Mouse (Mus musculus) thymus, adult 2 months (tissue): Measurements from ENCODE around the gene Igfbpl1. TPM values are rescaled to one million over a fixed set of nuclear protein-coding genes. Genes with fewer than 3 reads are reported as not detected.

Experiments used
- DNase-seq: peaks from one replicate; pipeline ENCODE4 v3.0.0; 2021
- H3K27ac ChIP-seq: fragments of 200-500 bp; 2 replicates; pipeline ENCODE4 v1.5.1; 2012; ENCODE audit warnings: low read length, control low read depth; ENCODE audit not compliant: control insufficient read depth, insufficient read depth
- H3K27me3 ChIP-seq: fragments of 200-500 bp; 2 replicates; pipeline ENCODE4 v1.6.1; 2012; ENCODE audit warnings: mild to moderate bottlenecking, low read length, moderate library complexity, mixed read lengths; ENCODE audit not compliant: control insufficient read depth, insufficient read depth
- H3K36me3 ChIP-seq: fragments of 200-500 bp; 2 replicates; pipeline ENCODE4 v1.6.1; 2012; ENCODE audit warnings: mild to moderate bottlenecking, low read length, moderate library complexity; ENCODE audit not compliant: control insufficient read depth, insufficient read depth
- H3K4me1 ChIP-seq: fragments of 200-500 bp; replicated peaks from 2 replicates; pipeline ENCODE4 v1.6.1; 2012; ENCODE audit warnings: low read length; ENCODE audit not compliant: control insufficient read depth, insufficient read depth
- H3K4me3 ChIP-seq: fragments of 200-500 bp; 2 replicates; pipeline ENCODE4 v1.5.1; 2012; ENCODE audit warnings: mild to moderate bottlenecking, low read length, control low read depth, moderate library complexity; ENCODE audit not compliant: control insufficient read depth, insufficient read depth
- CTCF ChIP-seq: fragments of 200-500 bp; IDR thresholded peaks from 2 replicates; pipeline ENCODE4 v1.5.1; 2012; ENCODE audit warnings: mild to moderate bottlenecking, control low read depth, low read length, moderate library complexity, borderline replicate concordance; ENCODE audit not compliant: control insufficient read depth, poor library complexity, insufficient read depth; ENCODE audit errors: extremely low read depth
- POLR2A ChIP-seq: fragments of 200-500 bp; IDR thresholded peaks from 2 replicates; pipeline ENCODE4 v1.6.1; 2012; ENCODE audit warnings: mild to moderate bottlenecking, low read length, control low read depth, moderate library complexity; ENCODE audit not compliant: control insufficient read depth, poor library complexity, insufficient read depth; ENCODE audit errors: extremely low read depth
- WGBS: fragments of 180-500 bp; shearing (Covaris S2); methylation state at CpG from one replicate; pipeline ENCODE4 v1.1.7; 2018; 5-methylcytosine and 5-hydroxymethylcytosine counted together
- polyA plus RNA-seq: library from polyadenylated mRNA; depleted of rRNA; stranded (reverse); fragments of >200 nt; gene quantifications from 2 replicates; pipeline ENCODE4 v1.2.3, GENCODE M21; 2012

The Igfbpl1 gene
- polyA plus RNA-seq, 1 experiment = 0.27 TPM

DNA sequence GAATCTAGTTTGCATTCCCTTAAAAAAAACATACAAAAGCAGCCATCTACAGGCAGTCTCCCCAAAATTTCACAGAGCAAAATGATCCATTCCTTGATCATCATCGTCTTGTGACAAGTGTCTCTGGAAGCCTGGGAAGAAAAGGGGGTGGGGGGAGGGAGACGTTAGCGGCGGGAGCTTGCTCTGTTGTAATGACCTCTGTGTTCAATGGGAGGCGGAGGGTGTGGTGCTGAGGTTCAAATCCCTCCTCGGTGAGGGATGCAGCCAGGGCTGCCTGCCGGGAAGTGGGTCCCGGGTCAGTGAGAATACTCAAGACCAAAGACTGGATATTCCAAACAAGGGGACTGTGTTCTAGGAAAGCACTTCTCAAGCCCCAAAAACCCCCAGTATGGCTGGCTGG lies 15.5 kb downstream of the Igfbpl1 start:
- Histone ChIP-seq H3K27ac (no peak overlapping the region), H3K27me3 (no peaks in the 10 kb centered on the region), H3K36me3 (no peaks in the 10 kb centered on the region), H3K4me3 (no peak overlapping the region), H3K4me1 (no peaks in the 10 kb centered on the region)
- no peak for TF ChIP-seq POLR2A
- no peak for TF ChIP-seq CTCF
- 79% methylated on average over 8 of the region's 8 CpGs for WGBS
- no peak for DNase-seq

DNA sequence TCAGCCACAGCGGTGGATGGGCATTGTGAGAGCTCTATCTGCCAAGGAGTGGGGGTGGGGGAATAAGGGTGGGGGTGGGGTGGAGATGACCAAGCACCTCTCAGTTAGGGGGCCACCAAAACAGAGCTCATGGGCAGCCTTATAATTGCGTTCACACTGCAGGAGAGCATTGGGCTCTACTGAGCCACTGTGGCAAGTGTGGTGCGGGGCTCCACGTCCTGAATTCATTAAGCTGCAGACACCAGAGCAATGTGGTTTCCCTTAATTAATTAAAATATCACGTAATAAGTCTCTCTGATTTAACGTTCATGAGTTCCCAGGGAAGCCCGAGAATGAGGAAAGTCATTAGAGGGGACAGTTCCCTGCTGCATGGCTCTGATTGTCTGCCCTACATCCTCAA lies 18.7 kb downstream of the Igfbpl1 start:
- H3K4me1 ChIP-seq = no peaks in the 10 kb centered on the region
- WGBS = 83% methylated on average over 7 of the region's 7 CpGs
- no peaks in the 10 kb centered on the region for H3K36me3 ChIP-seq
- no peak overlapping the region for H3K27ac ChIP-seq
- no peak for DNase-seq
- TF ChIP-seq POLR2A = no peak
- TF ChIP-seq CTCF = no peak
- H3K4me3 ChIP-seq = no peak overlapping the region
- no peaks in the 10 kb centered on the region for H3K27me3 ChIP-seq

DNA sequence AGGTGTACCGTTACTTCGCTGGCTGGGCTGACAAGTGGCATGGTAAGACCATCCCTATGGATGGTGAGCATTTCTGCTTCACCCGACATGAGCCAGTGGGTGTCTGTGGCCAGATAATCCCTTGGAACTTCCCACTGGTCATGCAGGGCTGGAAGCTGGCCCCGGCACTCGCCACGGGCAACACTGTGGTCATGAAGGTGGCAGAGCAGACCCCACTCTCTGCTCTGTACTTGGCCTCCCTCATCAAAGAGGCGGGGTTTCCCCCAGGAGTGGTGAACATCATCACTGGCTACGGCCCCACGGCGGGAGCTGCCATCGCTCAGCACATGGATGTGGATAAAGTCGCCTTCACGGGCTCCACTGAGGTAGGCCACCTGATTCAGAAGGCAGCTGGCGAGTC lies 23.8 kb downstream of the Igfbpl1 start:
- Histone ChIP-seq H3K27me3 (no peaks in the 10 kb centered on the region), H3K4me3 (no peak overlapping the region), H3K36me3 (no peaks in the 10 kb centered on the region), H3K27ac (no peak overlapping the region), H3K4me1 (peaks cover 9% of the 10 kb centered on the region)
- DNase-seq = no peak
- TF ChIP-seq POLR2A = no peak
- no peak for TF ChIP-seq CTCF
- 96% methylated on average over 14 of the region's 14 CpGs for WGBS

DNA sequence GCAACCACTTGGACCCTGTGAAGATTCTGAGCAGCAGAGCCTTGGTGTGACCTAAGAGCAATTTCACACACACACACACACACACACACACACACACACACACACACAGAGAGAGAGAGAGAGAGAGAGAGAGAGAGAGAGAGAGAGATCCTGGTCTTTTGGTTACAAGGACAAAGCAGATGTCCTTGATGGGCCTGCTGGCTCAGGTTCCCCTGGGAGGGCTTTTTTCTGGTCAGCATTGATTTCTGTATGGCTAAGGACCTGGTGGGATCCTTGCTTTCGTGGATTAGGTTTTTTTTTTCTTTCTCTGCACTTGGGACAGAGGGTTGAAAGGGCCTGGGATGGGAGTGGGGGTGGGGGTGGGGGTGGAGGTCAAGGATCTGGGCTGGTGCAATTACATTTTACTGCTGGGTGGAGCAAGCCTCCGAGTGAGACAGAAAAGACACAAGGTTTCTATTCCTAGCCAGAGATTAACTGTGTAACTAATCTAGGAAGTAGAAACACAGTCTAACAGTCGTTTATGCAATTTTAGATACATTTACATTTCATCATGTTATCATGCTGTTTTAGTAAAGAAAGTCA lies 26.7 kb downstream of the Igfbpl1 start:
- H3K27ac ChIP-seq = no peak overlapping the region
- TF ChIP-seq POLR2A (no peak), CTCF (no peak)
- no peak for DNase-seq

DNA sequence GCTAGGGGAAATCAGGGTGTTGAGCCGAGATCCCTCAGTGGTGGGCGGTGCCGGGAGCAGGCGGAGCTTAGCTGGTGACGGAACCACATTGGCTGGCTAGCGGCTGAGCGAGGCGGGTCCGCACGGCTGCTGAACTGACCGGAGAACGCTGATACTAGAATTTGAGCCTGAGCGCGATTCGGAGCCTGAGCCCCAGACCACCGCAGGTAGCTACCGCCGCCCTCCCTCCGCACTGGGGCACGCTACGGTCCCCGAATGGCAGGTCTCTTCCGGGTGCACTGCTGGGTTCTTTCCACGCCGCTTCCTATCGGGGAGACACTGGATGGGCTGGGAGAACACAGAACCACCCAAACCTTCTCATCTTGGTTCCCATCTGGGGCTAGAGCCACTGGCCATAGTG lies 27.8 kb downstream of the Igfbpl1 start, which contains the start of gene Aldh1b1:
Gene Aldh1b1, plus strand, starts transcription at position 59 of the 400 bp plus-strand sequence.
- H3K27ac ChIP-seq = no peak within 1 kb of the TSS
- DNase-seq = peak; percentile 64

More for the DNA sequence above, 26.7 kb downstream of the Igfbpl1 start:
- Histone ChIP-seq H3K27me3 (no peaks in the 10 kb centered on the region), H3K4me3 (no peak overlapping the region), H3K36me3 (no peaks in the 10 kb centered on the region), H3K4me1 (peaks cover 13% of the 10 kb centered on the region)
- 29% methylated on average over 3 of the region's 3 CpGs for WGBS

DNA sequence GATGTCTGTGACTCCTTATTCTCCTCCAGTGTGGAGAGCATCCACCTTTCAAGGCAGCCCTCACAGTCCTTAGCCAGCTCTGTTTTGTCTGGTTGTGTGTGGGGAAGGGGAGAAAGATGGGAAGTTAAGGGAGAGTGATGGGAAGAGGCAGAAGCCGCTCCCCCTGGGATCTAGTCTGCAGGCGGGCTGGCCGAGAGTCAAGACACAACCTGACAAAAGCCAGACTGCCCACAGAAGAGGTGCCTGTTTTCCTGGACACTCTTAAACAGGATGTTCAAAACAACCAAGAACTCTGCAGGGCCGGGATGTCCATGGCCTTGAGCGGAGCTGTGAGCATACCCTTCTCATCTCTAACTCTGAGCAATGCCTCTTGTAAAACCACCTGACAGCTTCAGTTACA lies 30.0 kb downstream of the Igfbpl1 start:
- H3K4me1 ChIP-seq = peaks cover 13% of the 10 kb centered on the region
- no peaks in the 10 kb centered on the region for H3K36me3 ChIP-seq
- no peak overlapping the region for H3K27ac ChIP-seq
- no peak for DNase-seq
- H3K4me3 ChIP-seq = no peak overlapping the region
- TF ChIP-seq POLR2A (no peak), CTCF (no peak)
- 91% methylated on average over 5 of the region's 5 CpGs for WGBS
- no peaks in the 10 kb centered on the region for H3K27me3 ChIP-seq

More for the DNA sequence above, 27.8 kb downstream of the Igfbpl1 start, which contains the start of gene Aldh1b1:
- Histone ChIP-seq H3K4me1 (peaks cover 13% of the 10 kb centered on the region), H3K27me3 (no peaks in the 10 kb centered on the region), H3K4me3 (peak within 1 kb of the TSS; percentile 91), H3K36me3 (no peaks in the 10 kb centered on the region)
- TF ChIP-seq CTCF = no peak
- TF ChIP-seq POLR2A = no peak
- under 1% methylated on average over 26 of the region's 26 CpGs for WGBS

DNA sequence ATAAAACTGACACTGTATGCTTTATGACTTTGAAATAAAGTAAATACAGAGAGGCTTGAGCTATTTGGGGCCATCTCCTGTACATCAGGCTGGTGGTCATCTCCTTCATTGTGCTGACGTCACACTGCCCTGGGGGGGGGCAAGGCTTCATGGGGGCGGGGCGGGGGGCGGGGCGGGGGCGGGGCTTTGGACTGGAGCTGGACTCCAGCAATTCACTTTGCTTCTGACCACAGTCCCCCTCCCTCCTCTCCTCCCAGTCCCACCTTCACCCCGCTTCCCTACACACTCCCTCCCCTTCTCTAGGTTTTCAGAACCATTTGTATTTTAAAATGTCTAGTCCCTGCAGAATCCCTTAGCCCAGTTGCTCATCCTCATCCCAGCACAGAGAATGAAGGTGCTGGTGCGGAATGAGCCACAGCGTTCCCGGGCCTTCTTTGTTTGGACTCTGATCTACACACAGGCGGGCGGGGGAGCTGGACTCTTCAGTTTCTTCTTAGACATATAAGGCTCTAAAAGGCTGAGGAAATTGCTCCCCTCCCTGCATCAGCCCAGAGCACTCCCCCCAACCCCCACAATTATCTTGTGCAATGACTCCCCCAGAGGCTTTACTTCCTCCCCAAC lies 31.4 kb downstream of the Igfbpl1 start:
- no peak for DNase-seq
- H3K27me3 ChIP-seq = no peaks in the 10 kb centered on the region
- WGBS = 6% methylated on average over 12 of the region's 12 CpGs
- no peaks in the 10 kb centered on the region for H3K36me3 ChIP-seq
- TF ChIP-seq CTCF (no peak), POLR2A (no peak)
- H3K4me1 ChIP-seq = peaks cover 13% of the 10 kb centered on the region
- no peak overlapping the region for H3K4me3 ChIP-seq
- peak overlapping the region; percentile 31; the same call in 1 of the 2 replicates for H3K27ac ChIP-seq
